8 mouse cellular contexts compared by ENCODE assay signal in genomic region chr4:66828163-66828668, GRCm38 (mm10). TPM values are rescaled to one million over a fixed set of nuclear protein-coding genes. Genes with fewer than 3 reads are reported as not detected.
DNase-seq lines count a peak whose midpoint lies in the region; ATAC-seq and TF ChIP-seq lines count a peak whose summit lies in the region.

No protein-coding gene starts in this region.

- H3K4me3 ChIP-seq in kidney, adult 2 months (ENCODE audit: insufficient read depth, low read depth, low read length): peak overlapping the region; percentile 73
- H3K4me3 ChIP-seq in C2C12 (ENCODE audit: insufficient read depth, poor library complexity, severe bottlenecking): peak overlapping the region; percentile 40
- H3K4me3 ChIP-seq in heart, embryonic 10.5 days: peak overlapping the region; percentile 37
- peak overlapping the region; percentile 0; the same call in 1 of the 2 replicates for H3K4me3 ChIP-seq in liver, embryonic 11.5 days (ENCODE audit: low read depth, low read length)
- H3K4me3 ChIP-seq in midbrain, embryonic 15.5 days: no peak overlapping the region

- no peak for DNase-seq in kidney, adult 2 months
- DNase-seq in kidney, adult 18-20 months: no peak
- no peak for DNase-seq in heart, embryonic 10.5 days (ENCODE audit: low spot score)
- DNase-seq in liver, embryonic 11.5 days (ENCODE audit: low spot score): no peak
- DNase-seq in embryo, embryonic 10 days (ENCODE audit: low spot score): no peak
- DNase-seq in adrenal gland, postnatal 25 days: no peak

- no peak overlapping the region for H3K9ac ChIP-seq in liver, embryonic 11.5 days (ENCODE audit: low read depth, low read length)
- H3K9ac ChIP-seq in midbrain, embryonic 15.5 days: no peak overlapping the region

- ATAC-seq in liver, embryonic 11.5 days (replicated peaks; ENCODE audit: low FRiP score): no peak
- no peak for ATAC-seq in midbrain, embryonic 15.5 days (replicated peaks)

- peaks cover 24% of the 10 kb centered on the region for H3K79me3 ChIP-seq in C2C12 (ENCODE audit: low read depth)

- peak overlapping the region; percentile 22; the same call in 1 of the 2 replicates for H3K4me2 ChIP-seq in liver, embryonic 11.5 days
- H3K4me2 ChIP-seq in midbrain, embryonic 15.5 days: no peak overlapping the region

- no peaks in the 10 kb centered on the region for H3K9me3 ChIP-seq in heart, embryonic 10.5 days
- H3K9me3 ChIP-seq in liver, embryonic 11.5 days (ENCODE audit: control insufficient read depth, low read length): no peaks in the 10 kb centered on the region
- no peaks in the 10 kb centered on the region for H3K9me3 ChIP-seq in midbrain, embryonic 15.5 days

- no peak for TF ChIP-seq POLR2A in kidney, adult 2 months (IDR thresholded peaks at IDR 0.05; ENCODE audit: low read depth, low read length)

- 14% methylated on average over 6 of the region's 6 CpGs for WGBS in kidney, adult 2 months
- 61% methylated on average over 6 of the region's 6 CpGs for WGBS in heart, embryonic 10.5 days
- 65% methylated on average over 6 of the region's 6 CpGs for WGBS in liver, embryonic 11.5 days
- WGBS in midbrain, embryonic 15.5 days: 75% methylated on average over 6 of the region's 6 CpGs

- peak overlapping the region; percentile 86 for H3K27ac ChIP-seq in kidney, adult 2 months (ENCODE audit: insufficient read depth, low read depth, low read length)
- H3K27ac ChIP-seq in heart, embryonic 10.5 days: peak overlapping the region; percentile 64; the same call in 1 of the 2 replicates
- no peak overlapping the region for H3K27ac ChIP-seq in liver, embryonic 11.5 days (ENCODE audit: low read depth, low read length)
- H3K27ac ChIP-seq in midbrain, embryonic 15.5 days: no peak overlapping the region

- no peaks in the 10 kb centered on the region; the same call in 1 of the 2 replicates for H3K27me3 ChIP-seq in kidney, adult 2 months (replicated peaks; ENCODE audit: control insufficient read depth, insufficient read depth, low read length)
- H3K27me3 ChIP-seq in C2C12 (ENCODE audit: control insufficient read depth, insufficient read depth, insufficient read length): no peaks in the 10 kb centered on the region
- no peaks in the 10 kb centered on the region for H3K27me3 ChIP-seq in heart, embryonic 10.5 days (ENCODE audit: insufficient read depth, poor library complexity, severe bottlenecking)
- H3K27me3 ChIP-seq in liver, embryonic 11.5 days (replicated peaks; ENCODE audit: control insufficient read depth, insufficient read depth, low read length): no peaks in the 10 kb centered on the region
- no peaks in the 10 kb centered on the region for H3K27me3 ChIP-seq in midbrain, embryonic 15.5 days (replicated peaks)

- no peaks in the 10 kb centered on the region for H3K36me3 ChIP-seq in kidney, adult 2 months (ENCODE audit: control insufficient read depth, insufficient read depth, low read length)
- peaks cover 5% of the 10 kb centered on the region for H3K36me3 ChIP-seq in C2C12 (ENCODE audit: control insufficient read depth, insufficient read depth)
- no peaks in the 10 kb centered on the region for H3K36me3 ChIP-seq in heart, embryonic 10.5 days
- no peaks in the 10 kb centered on the region for H3K36me3 ChIP-seq in liver, embryonic 11.5 days (ENCODE audit: control insufficient read depth, insufficient read depth, low read length)
- H3K36me3 ChIP-seq in midbrain, embryonic 15.5 days (replicated peaks): no peaks in the 10 kb centered on the region

- H3K79me2 ChIP-seq in C2C12 (ENCODE audit: control insufficient read depth, insufficient read depth): peaks cover 43% of the 10 kb centered on the region

- no peaks in the 10 kb centered on the region for H3K4me1 ChIP-seq in kidney, adult 2 months (ENCODE audit: control insufficient read depth, insufficient read depth, low read length)
- peaks cover 3% of the 10 kb centered on the region; the same call in 1 of the 2 replicates for H3K4me1 ChIP-seq in heart, embryonic 10.5 days
- no peaks in the 10 kb centered on the region for H3K4me1 ChIP-seq in liver, embryonic 11.5 days (replicated peaks; ENCODE audit: control insufficient read depth, insufficient read depth, low read length)
- no peaks in the 10 kb centered on the region for H3K4me1 ChIP-seq in midbrain, embryonic 15.5 days

- H3ac ChIP-seq in C2C12 (ENCODE audit: control insufficient read depth, insufficient read length, low read depth): peak overlapping the region; percentile 12

- TF ChIP-seq CTCF in kidney, adult 2 months (conservative IDR thresholded peaks at IDR 0.05; ENCODE audit: insufficient read depth, insufficient read length, low read depth, low read length): no peak
- no peak for TF ChIP-seq CTCF in C2C12 (IDR thresholded peaks at IDR 0.05; ENCODE audit: control insufficient read depth, insufficient read depth, insufficient read length)

TF ChIP-seq in C2C12, 6 proteins besides CTCF, POLR2A, EP300 and RAD21:
- TF ChIP-seq MYOG (IDR thresholded peaks at IDR 0.05; ENCODE audit: control insufficient read depth, extremely low read depth, insufficient read length) (no peak), FOSL1 (IDR thresholded peaks at IDR 0.05; ENCODE audit: insufficient read depth, low read length, poor library complexity, severe bottlenecking) (peak; percentile 11)

RNA-seq across cellular contexts. Expression of gene Tlr4, which starts 0.8 kb away (rescaled TPM):
- polyA plus RNA-seq in kidney, adult 2 months (2012; rRNA removed): 1.0 and 1.9 TPM in 2 replicates
- polyA plus RNA-seq in C2C12 (2012; fragmentation: generic; extraction: Trizol): 3.3 TPM
- 0.63 and 1.2 TPM in 2 replicates for polyA plus RNA-seq in heart, embryonic 10.5 days (2016; fragmentation: Nextera tagmentation; extraction: Ambion mirVana)
- polyA plus RNA-seq in liver, embryonic 11.5 days (2014; fragmentation: Nextera tagmentation; extraction: Ambion mirVana): 1.9 and 2.6 TPM in 2 replicates
- polyA plus RNA-seq in midbrain, embryonic 15.5 days (2015; fragmentation: Nextera tagmentation; extraction: Ambion mirVana): 0.63 and 0.94 TPM in 2 replicates
- total RNA-seq in adrenal gland, postnatal 25 days (2021): 5.1 and 5.2 TPM in 2 replicates

Comparison
In these comparisons a context has a peak if more than half of its experiments do, and no peak if none do; other contexts are left out.
1. H3K27ac ChIP-seq: peak in kidney, adult 2 months (single experiment) and heart, embryonic 10.5 days (single experiment); none in liver, embryonic 11.5 days (single experiment) and midbrain, embryonic 15.5 days (single experiment).